Mouse (Mus musculus): ENCODE data around the gene Dppa5a. TPM values are rescaled to one million over a fixed set of nuclear protein-coding genes. Genes with fewer than 3 reads are reported as not detected.
"Not testable (repeated sequence)": the region's sequence is repeated elsewhere in the genome, so short reads cannot be mapped to it uniquely, and the experiment has no call there.

Dppa5a gene
- polyA plus RNA-seq, 1 experiment from 2014 or later, result 0.41 TPM

- DNase-seq (ENCODE audit: low spot score); H3K4me2 ChIP-seq (ENCODE audit: low read depth); H3K4me3 ChIP-seq (ENCODE audit: low read depth, low read length); H3K9ac ChIP-seq (ENCODE audit: low read length); H3K27ac ChIP-seq (ENCODE audit: low read depth, low read length); ATAC-seq (ENCODE audit: insufficient read depth, low FRiP score, low TSS enrichment); H3K36me3 ChIP-seq (ENCODE audit: control insufficient read depth, insufficient read depth, low read length); H3K9me3 ChIP-seq (ENCODE audit: control insufficient read depth, low read length); H3K27me3 ChIP-seq (ENCODE audit: control insufficient read depth, insufficient read depth, low read length); H3K4me1 ChIP-seq (ENCODE audit: control insufficient read depth, insufficient read depth, low read length): not testable (repeated sequence)
- 75% methylated on average over 3 of the region's 4 CpGs for WGBS
These were observed 22.7 kb downstream of the Dppa5a start for GRCm38 (mm10) chr9:78345235-78345634.

- H3K4me3 ChIP-seq (ENCODE audit: low read depth, low read length); H3K4me1 ChIP-seq (ENCODE audit: control insufficient read depth, insufficient read depth, low read length); H3K36me3 ChIP-seq (ENCODE audit: control insufficient read depth, insufficient read depth, low read length); H3K27me3 ChIP-seq (ENCODE audit: control insufficient read depth, insufficient read depth, low read length); H3K9me3 ChIP-seq (ENCODE audit: control insufficient read depth, low read length); H3K9ac ChIP-seq (ENCODE audit: low read length); H3K4me2 ChIP-seq (ENCODE audit: low read depth); DNase-seq (ENCODE audit: low spot score); ATAC-seq (ENCODE audit: insufficient read depth, low FRiP score, low TSS enrichment); H3K27ac ChIP-seq (ENCODE audit: low read depth, low read length): not testable (repeated sequence)
- 86% methylated on average over 9 of the region's 9 CpGs for WGBS
These were observed 24.9 kb downstream of the Dppa5a start for GRCm38 (mm10) chr9:78343055-78343454.

- not testable (repeated sequence) for DNase-seq (ENCODE audit: low spot score)
- WGBS, result 89% methylated on average over 4 of the region's 4 CpGs
These were observed 25.5 kb downstream of the Dppa5a start for GRCm38 (mm10) chr9:78342494-78342893.

GRCm38 (mm10) chr9:78340324-78340723 lies 27.7 kb downstream of the Dppa5a start:
- WGBS, result 16% methylated on average over 8 of the region's 8 CpGs
- not testable (repeated sequence) for H3K9me3 ChIP-seq (ENCODE audit: control insufficient read depth, low read length); H3K9ac ChIP-seq (ENCODE audit: low read length); H3K4me1 ChIP-seq (ENCODE audit: control insufficient read depth, insufficient read depth, low read length); H3K36me3 ChIP-seq (ENCODE audit: control insufficient read depth, insufficient read depth, low read length); H3K27me3 ChIP-seq (ENCODE audit: control insufficient read depth, insufficient read depth, low read length); ATAC-seq (ENCODE audit: insufficient read depth, low FRiP score, low TSS enrichment); H3K27ac ChIP-seq (ENCODE audit: low read depth, low read length); H3K4me2 ChIP-seq (ENCODE audit: low read depth); H3K4me3 ChIP-seq (ENCODE audit: low read depth, low read length)
- peak; percentile 53 for DNase-seq (ENCODE audit: low spot score)

More at GRCm38 (mm10) chr9:78342494-78342893, 25.5 kb downstream of the Dppa5a start:
- H3K27me3 ChIP-seq (ENCODE audit: control insufficient read depth, insufficient read depth, low read length); H3K4me1 ChIP-seq (ENCODE audit: control insufficient read depth, insufficient read depth, low read length); H3K36me3 ChIP-seq (ENCODE audit: control insufficient read depth, insufficient read depth, low read length); H3K27ac ChIP-seq (ENCODE audit: low read depth, low read length); H3K4me2 ChIP-seq (ENCODE audit: low read depth); H3K9ac ChIP-seq (ENCODE audit: low read length); ATAC-seq (ENCODE audit: insufficient read depth, low FRiP score, low TSS enrichment); H3K4me3 ChIP-seq (ENCODE audit: low read depth, low read length); H3K9me3 ChIP-seq (ENCODE audit: control insufficient read depth, low read length): not testable (repeated sequence)

GRCm38 (mm10) chr9:78337050-78337449 lies 30.9 kb downstream of the Dppa5a start:
- H3K9me3 ChIP-seq (ENCODE audit: control insufficient read depth, low read length); DNase-seq (ENCODE audit: low spot score); H3K36me3 ChIP-seq (ENCODE audit: control insufficient read depth, insufficient read depth, low read length); ATAC-seq (ENCODE audit: insufficient read depth, low FRiP score, low TSS enrichment); H3K27ac ChIP-seq (ENCODE audit: low read depth, low read length); H3K4me3 ChIP-seq (ENCODE audit: low read depth, low read length); H3K27me3 ChIP-seq (ENCODE audit: control insufficient read depth, insufficient read depth, low read length); H3K9ac ChIP-seq (ENCODE audit: low read length); H3K4me1 ChIP-seq (ENCODE audit: control insufficient read depth, insufficient read depth, low read length); H3K4me2 ChIP-seq (ENCODE audit: low read depth): not testable (repeated sequence)

GRCm38 (mm10) chr9:78327289-78327688 lies 40.7 kb downstream of the Dppa5a start, which contains the start of gene Omt2b:
TSS of gene Omt2b (plus strand) at chr9:78327589.
- not testable (repeated sequence) for H3K4me3 ChIP-seq (ENCODE audit: low read depth, low read length); H3K9me3 ChIP-seq (ENCODE audit: control insufficient read depth, low read length); DNase-seq (ENCODE audit: low spot score); ATAC-seq (ENCODE audit: insufficient read depth, low FRiP score, low TSS enrichment); H3K27me3 ChIP-seq (ENCODE audit: control insufficient read depth, insufficient read depth, low read length); H3K27ac ChIP-seq (ENCODE audit: low read depth, low read length); H3K4me1 ChIP-seq (ENCODE audit: control insufficient read depth, insufficient read depth, low read length); H3K9ac ChIP-seq (ENCODE audit: low read length); H3K36me3 ChIP-seq (ENCODE audit: control insufficient read depth, insufficient read depth, low read length); H3K4me2 ChIP-seq (ENCODE audit: low read depth)
- 88% methylated on average over 1 of the region's 1 CpGs for WGBS

- Histone ChIP-seq H3K4me2 (ENCODE audit: low read depth) (no peak overlapping the region), H3K4me1 (ENCODE audit: control insufficient read depth, insufficient read depth, low read length) (no peaks in the 10 kb centered on the region), H3K27ac (ENCODE audit: low read depth, low read length) (no peak overlapping the region), H3K9ac (ENCODE audit: low read length) (no peak overlapping the region), H3K9me3 (ENCODE audit: control insufficient read depth, low read length) (no peaks in the 10 kb centered on the region), H3K27me3 (ENCODE audit: control insufficient read depth, insufficient read depth, low read length) (no peaks in the 10 kb centered on the region), H3K36me3 (ENCODE audit: control insufficient read depth, insufficient read depth, low read length) (no peaks in the 10 kb centered on the region), H3K4me3 (ENCODE audit: low read depth, low read length) (no peak overlapping the region)
- DNase-seq (ENCODE audit: low spot score), result no peak
- 32% methylated on average over 1 of the region's 1 CpGs for WGBS
- no peak for ATAC-seq (ENCODE audit: insufficient read depth, low FRiP score, low TSS enrichment)
These were observed 48.5 kb downstream of the Dppa5a start for GRCm38 (mm10) chr9:78319499-78319898.

Other genes with a start within 250 kb of the Dppa5a start
- 54.3 and 72.3 TPM in 2 replicates for gene Gsta4, start 185.4 kb downstream of the Dppa5a start, polyA plus RNA-seq (2014; fragmentation: Nextera tagmentation; extraction: Ambion mirVana)
- not detected in 2 replicates for gene Gsta1, start 137.5 kb downstream of the Dppa5a start, polyA plus RNA-seq (2014; fragmentation: Nextera tagmentation; extraction: Ambion mirVana)
- not detected in 2 replicates for gene Gm3776, start 111.0 kb downstream of the Dppa5a start, polyA plus RNA-seq (2014; fragmentation: Nextera tagmentation; extraction: Ambion mirVana)
- not detected in 2 replicates for gene Gm10639, start 78.3 kb downstream of the Dppa5a start, polyA plus RNA-seq (2014; fragmentation: Nextera tagmentation; extraction: Ambion mirVana)
- not detected in 2 replicates for gene Omt2a, start 53.4 kb downstream of the Dppa5a start, polyA plus RNA-seq (2014; fragmentation: Nextera tagmentation; extraction: Ambion mirVana)
- not detected in 2 replicates for gene Omt2b, start 40.6 kb downstream of the Dppa5a start, polyA plus RNA-seq (2014; fragmentation: Nextera tagmentation; extraction: Ambion mirVana)
- not detected in 2 replicates for gene Gsta2, start 12.4 kb downstream of the Dppa5a start, polyA plus RNA-seq (2014; fragmentation: Nextera tagmentation; extraction: Ambion mirVana)
- 1.3 and 1.7 TPM in 2 replicates for gene Ooep, start 10.5 kb upstream of the Dppa5a start, polyA plus RNA-seq (2014; fragmentation: Nextera tagmentation; extraction: Ambion mirVana)
- 0.28 and 0.50 TPM in 2 replicates for gene Ddx43, start 27.6 kb upstream of the Dppa5a start, polyA plus RNA-seq (2014; fragmentation: Nextera tagmentation; extraction: Ambion mirVana)
- 0.84 and 0.93 TPM in 2 replicates for gene Cgas, start 75.1 kb upstream of the Dppa5a start, polyA plus RNA-seq (2014; fragmentation: Nextera tagmentation; extraction: Ambion mirVana)
- gene Mto1, start 80.0 kb upstream of the Dppa5a start, polyA plus RNA-seq (2014; fragmentation: Nextera tagmentation; extraction: Ambion mirVana), result 23.1 and 23.4 TPM in 2 replicates
- 1.0 TPM in 1 of 2 replicates, not detected in the other for gene Gm17324, start 80.6 kb upstream of the Dppa5a start, polyA plus RNA-seq (2014; fragmentation: Nextera tagmentation; extraction: Ambion mirVana)
- 4,747 and 4,837 TPM in 2 replicates for gene Eef1a1, start 121.0 kb upstream of the Dppa5a start, polyA plus RNA-seq (2014; fragmentation: Nextera tagmentation; extraction: Ambion mirVana)
- 10.6 and 11.5 TPM in 2 replicates for gene Slc17a5, start 219.9 kb upstream of the Dppa5a start, polyA plus RNA-seq (2014; fragmentation: Nextera tagmentation; extraction: Ambion mirVana)
- 3.8 and 5.0 TPM in 2 replicates for gene Cd109, start 247.4 kb upstream of the Dppa5a start, polyA plus RNA-seq (2014; fragmentation: Nextera tagmentation; extraction: Ambion mirVana)